Mouse (Mus musculus) testis, adult 2 months (tissue): ENCODE data around the gene Cacng8.

Source experiments
- CTCF ChIP-seq: fragments of 200-500 bp; IDR thresholded peaks from 2 replicates; pipeline ENCODE4 v1.5.1; 2012; ENCODE audit warnings: low read depth, mild to moderate bottlenecking, inconsistent platforms, low read length, moderate library complexity; ENCODE audit not compliant: control insufficient read depth, insufficient read depth, insufficient replicate concordance
- POLR2A ChIP-seq: fragments of 200-500 bp; IDR thresholded peaks from 2 replicates; pipeline ENCODE4 v1.6.1; 2012; ENCODE audit warnings: low read depth, mild to moderate bottlenecking, inconsistent platforms, low read length, moderate library complexity; ENCODE audit not compliant: control insufficient read depth

GRCm38 (mm10) chr7:3423895-3424294 lies 33.4 kb downstream of the Cacng8 start, which contains the start of gene Cacng6:
- TF ChIP-seq CTCF: no peak
- TF ChIP-seq POLR2A: no peak
